Mouse (Mus musculus): ENCODE measurements at regions not wholly inside any gene's neighbourhood (a gene's known extent, or its start where the extent isn't known, plus 50 kb on each side); places are given as distances from the start of the nearest gene placed in this dataset.

GRCm38 (mm10) chr4:150769043-150769442, 84.7 kb upstream of the Errfi1 start:
- in situ Hi-C loops (cut with MboI; ENCODE audit: low pct_unique_long_range_greater_than_20kb), result no loop called here
- ATAC-seq (no peak), DNase-seq (ENCODE audit: low read depth, low spot score) (no peak)
- no peak for TF ChIP-seq CTCF (IDR thresholded peaks at IDR 0.05)
- CTCF ChIA-PET, result no interaction called here
- POLR2A ChIA-PET, result no interaction called here
- no peaks in the 10 kb centered on the region for H3K27me3 ChIP-seq

GRCm38 (mm10) chr4:150758467-150759237, 95.1 kb upstream of the Errfi1 start:
- TF ChIP-seq CTCF (IDR thresholded peaks at IDR 0.05), result no peak
- CTCF ChIA-PET, result no interaction called here
- POLR2A ChIA-PET, result no interaction called here
- ATAC-seq (no peak), DNase-seq (ENCODE audit: low read depth, low spot score) (no peak)
- in situ Hi-C loops (cut with MboI; ENCODE audit: low pct_unique_long_range_greater_than_20kb), result no loop called here
- H3K27me3 ChIP-seq, result no peaks in the 10 kb centered on the region

GRCm38 (mm10) chr4:150757815-150758426, 95.8 kb upstream of the Errfi1 start:
- DNase-seq (ENCODE audit: low read depth, low spot score), result no peak
- CTCF ChIA-PET, result no interaction called here
- POLR2A ChIA-PET, result no interaction called here
- TF ChIP-seq CTCF (IDR thresholded peaks at IDR 0.05), result no peak
- in situ Hi-C loops (cut with MboI; ENCODE audit: low pct_unique_long_range_greater_than_20kb), result no loop called here
- ATAC-seq, result no peak
- H3K27me3 ChIP-seq, result no peaks in the 10 kb centered on the region

GRCm38 (mm10) chr4:150757291-150757741, 96.4 kb upstream of the Errfi1 start:
- ChIA-PET CTCF (no interaction called here), POLR2A (no interaction called here)
- TF ChIP-seq CTCF (IDR thresholded peaks at IDR 0.05), result no peak
- no peak for DNase-seq (ENCODE audit: low read depth, low spot score)
- no peaks in the 10 kb centered on the region for H3K27me3 ChIP-seq
- in situ Hi-C loops (cut with MboI; ENCODE audit: low pct_unique_long_range_greater_than_20kb), result no loop called here
- ATAC-seq, result no peak

GRCm38 (mm10) chr4:150755446-150755845, 98.3 kb upstream of the Errfi1 start:
- in situ Hi-C loops (cut with MboI; ENCODE audit: low pct_unique_long_range_greater_than_20kb), result no loop called here
- DNase-seq (ENCODE audit: low read depth, low spot score), result no peak
- H3K27me3 ChIP-seq, result no peaks in the 10 kb centered on the region
- POLR2A ChIA-PET, result no interaction called here
- no peak for ATAC-seq
- no peak for TF ChIP-seq CTCF (IDR thresholded peaks at IDR 0.05)
- CTCF ChIA-PET, result interaction anchor here (1.3 to 1.6 kb wide), 2 partner anchors 9 to 17 kb away, joined by 3 to 4 read pairs; no protein-coding TSS in a partner anchor

GRCm38 (mm10) chr4:150752151-150752550, 100.2 kb upstream of the Slc45a1 start:
- TF ChIP-seq CTCF (IDR thresholded peaks at IDR 0.05), result no peak
- no peaks in the 10 kb centered on the region for H3K27me3 ChIP-seq
- ATAC-seq (no peak), DNase-seq (ENCODE audit: low read depth, low spot score) (no peak)
- in situ Hi-C loops (cut with MboI; ENCODE audit: low pct_unique_long_range_greater_than_20kb), result no loop called here
- CTCF ChIA-PET, result interaction anchor here (1.5 kb wide), 1 partner anchor 45 kb away, joined by 3 read pairs; no protein-coding TSS in a partner anchor
- POLR2A ChIA-PET, result no interaction called here

GRCm38 (mm10) chr4:150750445-150751213, 98.7 kb upstream of the Slc45a1 start:
- DNase-seq (ENCODE audit: low read depth, low spot score) (no peak), ATAC-seq (no peak)
- ChIA-PET POLR2A (no interaction called here), CTCF (interaction anchor here (1.5 kb wide), 1 partner anchor 46 kb away, joined by 3 read pairs; no protein-coding TSS in a partner anchor)
- no peak for TF ChIP-seq CTCF (IDR thresholded peaks at IDR 0.05)
- in situ Hi-C loops (cut with MboI; ENCODE audit: low pct_unique_long_range_greater_than_20kb), result no loop called here
- H3K27me3 ChIP-seq, result no peaks in the 10 kb centered on the region

- TF ChIP-seq CTCF (IDR thresholded peaks at IDR 0.05), result no peak
- ChIA-PET POLR2A (interaction anchor here (0.6 to 0.8 kb wide), 3 partner anchors 43 to 162 kb away, joined by 3 read pairs; no protein-coding TSS in a partner anchor), CTCF (no interaction called here)
- no peak for DNase-seq (ENCODE audit: low read depth, low spot score)
- H3K27me3 ChIP-seq, result no peaks in the 10 kb centered on the region
- in situ Hi-C loops (cut with MboI; ENCODE audit: low pct_unique_long_range_greater_than_20kb), result loop anchor here (5.0 kb wide), 1 partner anchor 48 kb away; no protein-coding TSS in a partner anchor
- no peak for ATAC-seq
These were observed 97.1 kb upstream of the Slc45a1 start for GRCm38 (mm10) chr4:150749066-150749465.

GRCm38 (mm10) chr4:150748099-150749000, 96.4 kb upstream of the Slc45a1 start:
- POLR2A ChIA-PET, result interaction anchor here (0.6 to 0.8 kb wide), 3 partner anchors 44 to 162 kb away, joined by 3 read pairs; no protein-coding TSS in a partner anchor
- ATAC-seq, result no peak
- no peak for DNase-seq (ENCODE audit: low read depth, low spot score)
- CTCF ChIA-PET, result no interaction called here
- in situ Hi-C loops (cut with MboI; ENCODE audit: low pct_unique_long_range_greater_than_20kb), result loop anchor here (5.0 kb wide), 1 partner anchor 49 kb away; no protein-coding TSS in a partner anchor
- H3K27me3 ChIP-seq, result no peaks in the 10 kb centered on the region
- no peak for TF ChIP-seq CTCF (IDR thresholded peaks at IDR 0.05)
